Mouse (Mus musculus) erythroblast, embryonic 14.5 days (primary cell): ENCODE measurements around the gene Rab11fip3.

Source experiments
- GATA1 ChIP-seq: IDR thresholded peaks from 2 replicates; pipeline ENCODE4 v1.6.1; 2012; ENCODE audit warnings: low read length, inconsistent platforms, mixed read lengths
- TAL1 ChIP-seq: IDR thresholded peaks from 3 replicates; pipeline ENCODE4 v1.6.1; 2012; ENCODE audit warnings: low read length, inconsistent platforms, mixed read lengths

- TF ChIP-seq GATA1 (no peak), TAL1 (no peak)
Observed at GRCm38 (mm10) chr17:26032037-26032436, 37.3 kb downstream of the Rab11fip3 start.
